Mouse (Mus musculus): ENCODE results near the gene Gm20708.

Gene Gm20708

DNA sequence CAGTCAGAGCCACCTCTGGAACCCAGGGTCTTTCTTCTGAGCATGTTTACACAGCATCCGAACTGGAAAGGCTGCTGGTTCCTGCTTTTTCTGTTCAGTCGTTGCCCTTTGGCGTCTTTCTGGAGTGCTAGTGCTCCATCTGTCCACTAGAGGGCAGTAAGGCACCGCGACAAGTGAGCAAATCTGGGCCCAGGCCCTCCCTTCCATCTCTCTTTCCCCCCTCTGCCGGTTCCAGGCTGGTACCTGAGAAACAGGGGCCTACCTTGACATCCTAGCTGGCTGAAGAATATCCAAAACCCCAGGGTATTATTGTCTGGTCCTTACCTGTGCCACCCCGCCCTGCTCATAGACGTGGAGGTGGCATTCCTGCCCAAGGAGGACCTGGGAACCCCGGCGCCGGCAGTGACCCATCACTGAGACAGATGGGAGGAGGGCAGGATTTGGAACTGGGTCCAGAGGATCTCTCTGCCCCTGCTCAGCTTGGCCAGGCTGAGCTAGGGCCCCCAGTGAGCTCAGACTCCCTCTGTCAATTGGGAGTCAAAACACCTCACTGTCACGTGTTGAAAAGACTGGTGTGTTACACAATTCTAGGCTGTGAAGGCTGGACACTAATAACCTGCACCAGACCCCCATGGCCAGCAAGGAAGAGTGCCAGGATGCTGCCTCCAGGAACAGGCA lies 61.4 kb downstream of the Gm20708 start:
- peak; percentile 86 for DNase-seq

DNA sequence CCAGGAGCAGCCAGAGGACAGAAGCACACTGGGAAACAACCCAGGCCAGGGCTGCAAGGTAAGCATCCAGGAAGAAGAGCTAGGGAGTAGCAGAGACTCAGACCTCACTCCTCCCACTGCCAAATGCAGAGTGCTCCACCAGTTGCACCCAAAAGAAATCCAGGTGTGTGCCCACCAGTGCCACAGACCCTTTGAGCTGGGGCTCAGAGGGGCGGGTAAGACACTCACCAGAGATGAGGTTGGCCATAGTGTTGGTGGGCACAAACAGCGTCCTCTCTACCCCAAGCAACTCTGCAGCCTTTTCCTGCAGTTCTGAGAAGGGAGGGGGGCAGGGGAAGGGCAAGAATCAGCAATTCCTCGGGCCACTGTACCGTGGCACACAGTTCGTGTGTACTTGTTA lies 61.9 kb downstream of the Gm20708 start:
- no peak for DNase-seq

DNA sequence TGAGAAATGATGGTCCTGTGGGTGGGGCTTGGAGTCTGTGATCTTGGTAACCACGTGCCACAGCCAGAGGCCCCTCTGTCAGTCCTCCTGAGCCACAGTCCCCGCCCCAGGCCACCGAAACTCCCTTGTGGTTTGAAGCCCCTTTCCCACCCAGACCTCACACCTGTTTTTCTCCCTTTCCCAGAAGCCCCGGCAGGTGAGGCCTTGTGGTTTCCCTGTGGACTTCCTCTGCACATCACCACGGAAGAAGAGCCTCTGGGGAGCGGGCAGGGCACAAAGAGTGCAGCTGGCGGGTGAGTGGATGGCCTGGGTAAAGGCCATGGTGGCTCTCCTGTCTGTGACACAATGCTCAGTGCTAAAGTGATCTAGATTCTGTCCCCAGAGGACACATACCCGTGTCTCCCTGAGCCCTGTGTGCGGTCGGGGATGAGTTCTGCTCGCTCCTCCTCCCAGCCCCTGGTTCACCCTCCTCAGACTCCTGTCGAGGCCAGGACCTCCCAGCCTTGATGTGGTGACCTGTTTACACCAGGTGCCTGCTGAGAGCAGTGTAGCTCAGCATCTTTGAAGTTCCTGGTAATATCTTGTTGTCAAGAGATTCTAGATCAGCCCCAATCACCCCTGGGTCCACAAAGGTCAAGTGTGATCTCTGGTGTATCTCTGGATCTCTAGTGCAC lies 62.6 kb downstream of the Gm20708 start:
- no peak for DNase-seq

DNA sequence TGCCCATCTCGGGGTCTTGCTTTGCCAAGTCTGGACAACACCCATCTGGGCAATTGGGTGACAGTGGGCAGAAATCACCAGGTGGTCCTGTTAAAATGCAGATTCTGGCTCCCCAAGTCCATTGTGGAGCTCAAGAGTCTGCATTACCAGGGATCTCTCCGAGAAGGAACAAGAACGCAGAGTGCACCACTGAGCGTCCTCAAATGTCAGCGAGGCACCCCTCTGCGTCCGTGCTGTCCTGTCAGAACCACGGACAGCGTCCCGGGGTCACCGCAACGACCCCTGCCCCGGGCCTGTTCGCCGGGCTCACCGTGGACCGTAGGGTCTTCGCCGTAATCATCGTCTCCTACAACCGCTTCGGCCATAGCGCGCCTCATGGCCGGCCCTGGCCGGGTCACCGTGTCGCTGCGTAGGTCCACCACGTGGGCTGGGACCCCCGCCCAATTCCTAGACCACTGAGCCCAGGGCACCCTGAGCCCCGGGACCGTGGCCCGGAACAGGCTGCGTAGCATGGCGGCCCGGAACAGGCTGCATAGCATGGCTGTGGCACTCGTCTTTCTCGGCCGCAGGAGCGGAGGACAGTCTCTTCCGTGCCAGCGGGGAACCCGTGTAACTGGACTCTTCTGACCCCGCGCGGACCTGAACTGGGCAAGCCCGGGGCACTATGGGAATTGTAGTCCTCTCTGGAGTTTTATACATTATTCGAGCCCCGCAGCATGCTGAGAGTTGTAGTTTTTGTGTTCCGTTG lies 63.6 kb downstream of the Gm20708 start, which contains the start of gene Tha1:
TSS of gene Tha1 (minus strand) at position 621 of the 748 bp plus-strand sequence.
- DNase-seq = peak; percentile 95

DNA sequence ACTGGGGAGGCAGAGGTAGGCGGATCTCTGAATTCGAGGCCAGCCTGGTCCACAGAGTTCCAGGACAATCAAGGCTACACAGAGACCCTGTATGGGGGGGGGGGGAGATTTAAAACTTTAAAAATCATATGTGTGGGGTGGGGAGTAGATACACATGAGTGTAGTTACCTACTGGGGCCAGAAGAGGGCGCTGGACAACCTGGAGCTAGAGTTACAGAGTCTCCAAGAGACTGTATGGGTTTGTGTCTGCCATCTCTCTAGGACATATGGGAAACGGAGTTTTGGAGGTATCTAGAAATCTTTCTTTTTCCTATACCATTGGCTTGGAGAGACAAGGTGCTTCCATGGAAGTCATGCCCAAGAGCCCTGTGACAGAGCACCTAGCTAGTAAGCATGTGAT lies 65.0 kb downstream of the Gm20708 start:
- no peak for DNase-seq

DNA sequence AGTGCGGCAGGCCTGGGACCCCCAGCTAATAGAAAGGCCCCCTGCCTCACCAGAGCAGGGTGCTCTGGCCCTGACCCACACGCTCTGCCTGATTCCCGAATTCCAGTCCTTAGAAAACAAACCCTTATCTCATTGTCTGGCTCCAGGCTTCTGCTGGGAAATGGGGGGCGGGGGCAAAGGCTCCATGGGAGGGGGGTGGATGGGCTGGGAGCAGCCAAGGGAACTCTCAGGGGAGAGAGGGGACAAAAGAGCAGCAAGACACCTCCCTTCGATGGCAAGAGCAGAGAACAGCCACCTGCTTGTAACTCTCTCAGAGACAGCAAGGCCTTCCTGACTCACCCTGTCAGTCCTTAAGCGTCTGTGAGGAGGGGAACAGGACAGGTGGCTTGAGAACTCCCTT lies 66.2 kb downstream of the Gm20708 start:
- no peak for DNase-seq

DNA sequence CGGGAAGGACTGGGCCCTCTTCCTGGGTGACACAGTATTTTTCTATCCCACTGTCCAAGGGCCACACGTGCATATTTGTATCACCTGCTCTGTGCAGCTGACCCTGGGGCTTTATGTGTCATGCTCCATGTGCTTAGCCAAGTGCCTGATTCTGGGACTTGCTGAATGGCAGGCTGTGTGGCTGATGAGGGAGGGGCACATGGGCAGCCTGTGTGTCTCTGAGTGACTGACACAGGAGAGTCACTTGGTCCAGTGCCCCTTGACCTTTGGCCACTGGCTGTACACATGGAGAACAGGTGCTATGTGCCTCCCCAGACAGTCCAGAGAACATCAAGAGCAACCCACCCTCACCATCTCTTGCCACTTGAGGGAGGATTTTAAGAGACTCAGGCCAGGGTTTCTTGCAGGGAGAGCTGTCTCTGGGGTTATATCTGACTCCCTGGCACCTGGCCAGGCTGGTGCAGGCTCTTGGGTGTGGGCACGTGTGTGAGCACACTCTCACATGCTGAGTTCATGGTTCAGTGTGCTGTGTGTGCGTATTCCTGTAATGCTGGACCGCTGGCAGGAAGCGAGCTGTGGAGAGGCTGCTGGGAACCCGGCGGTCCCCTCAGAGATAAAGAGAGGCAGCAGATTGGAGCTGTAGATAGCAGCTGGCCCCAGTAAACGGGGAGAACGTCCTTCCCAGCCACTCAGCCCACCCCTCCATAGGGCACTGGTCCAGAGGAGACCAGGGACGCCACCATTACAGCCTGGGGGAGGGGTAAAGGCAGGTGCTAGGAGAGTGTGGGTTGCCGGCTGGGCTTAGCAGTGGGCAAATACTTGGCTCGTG lies 68.7 kb downstream of the Gm20708 start:
- DNase-seq = no peak

DNA sequence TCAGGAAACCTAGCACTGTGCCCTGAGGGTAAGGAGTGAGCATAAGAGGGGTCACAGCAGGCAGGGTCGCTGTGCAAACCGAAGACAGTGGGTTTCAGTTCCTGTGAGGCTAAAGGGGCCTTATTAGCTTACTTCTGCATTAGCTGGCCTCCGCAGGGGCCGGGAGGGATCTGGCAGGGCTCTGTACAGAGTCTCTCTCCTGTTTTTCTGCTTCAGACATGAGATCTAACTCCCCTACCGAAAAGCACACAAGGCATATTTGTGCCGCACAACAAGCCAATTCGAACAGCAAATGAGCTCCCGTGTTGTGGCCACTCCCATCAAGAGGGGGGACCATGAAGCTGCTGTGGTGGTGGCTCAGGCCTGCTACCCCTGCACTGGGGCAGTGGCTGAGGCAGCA lies 69.4 kb downstream of the Gm20708 start:
- no peak for DNase-seq

DNA sequence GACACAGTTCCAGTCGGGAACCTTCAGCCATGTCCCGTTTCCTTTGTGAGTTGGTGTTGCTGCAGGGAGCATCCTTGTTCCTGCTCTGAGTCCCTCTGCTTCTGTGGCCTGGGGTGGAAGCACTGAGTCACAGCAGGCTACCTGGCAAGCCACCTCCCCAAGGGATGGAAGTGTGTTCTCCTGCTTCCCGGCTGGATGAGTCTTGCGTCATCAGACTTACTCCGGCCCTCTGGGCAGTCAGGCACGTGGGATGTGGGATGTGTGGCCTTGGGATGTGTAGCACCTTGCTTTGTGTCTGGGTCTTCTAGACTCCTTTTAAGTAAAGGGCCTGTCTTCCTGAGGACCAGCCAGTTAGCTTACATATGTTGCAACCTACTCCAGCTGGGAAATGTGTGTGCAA lies 70.2 kb downstream of the Gm20708 start:
- no peak for DNase-seq

DNA sequence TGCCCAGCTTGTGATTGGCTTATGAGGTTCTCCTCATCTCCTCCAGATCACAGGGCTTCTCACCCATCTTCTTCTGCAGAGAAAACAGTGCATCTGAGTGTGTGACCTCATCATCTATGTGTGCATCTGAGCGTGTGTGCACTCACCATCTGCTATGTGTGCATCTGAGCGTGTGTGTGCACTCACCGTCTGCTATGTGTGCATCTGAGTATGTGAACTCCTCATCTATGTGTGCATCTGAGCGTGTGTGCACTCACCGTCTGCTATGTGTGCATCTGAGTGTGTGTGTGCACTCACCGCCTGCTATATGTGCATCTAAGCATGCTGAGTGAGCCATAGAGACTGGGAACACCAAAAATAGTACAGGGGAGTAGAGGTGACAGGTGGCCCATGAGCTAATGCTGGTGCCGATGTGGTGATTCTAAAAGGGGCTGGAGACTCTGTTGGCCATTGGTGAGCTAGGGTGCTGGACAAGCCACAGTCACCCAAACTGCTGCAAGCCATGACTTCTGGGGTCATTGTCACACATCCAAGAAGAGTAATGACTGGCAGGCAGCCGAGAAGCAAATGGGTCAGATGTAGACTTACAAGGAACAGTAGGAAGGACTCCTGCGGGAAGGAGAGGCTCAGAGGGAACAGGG lies 71.0 kb downstream of the Gm20708 start:
- DNase-seq = no peak

DNA sequence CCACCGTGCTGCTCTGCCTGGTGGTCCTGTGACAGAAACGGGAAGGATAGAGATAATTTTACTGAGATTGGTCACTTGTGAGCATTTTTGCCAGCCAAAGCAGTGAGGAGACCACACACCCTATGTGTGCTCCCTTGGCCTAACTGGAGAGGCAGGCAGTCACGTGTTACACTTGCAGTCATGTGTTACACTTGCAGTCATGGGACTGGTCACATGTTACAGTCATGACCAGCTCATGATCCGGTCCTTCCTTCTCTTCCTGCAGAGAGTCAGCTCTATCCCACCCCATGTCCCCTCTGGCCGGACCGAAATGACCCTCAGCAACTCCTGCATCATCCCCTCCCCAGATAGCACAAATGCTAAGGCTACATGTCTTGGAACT lies 71.5 kb downstream of the Gm20708 start:
- DNase-seq = no peak

DNA sequence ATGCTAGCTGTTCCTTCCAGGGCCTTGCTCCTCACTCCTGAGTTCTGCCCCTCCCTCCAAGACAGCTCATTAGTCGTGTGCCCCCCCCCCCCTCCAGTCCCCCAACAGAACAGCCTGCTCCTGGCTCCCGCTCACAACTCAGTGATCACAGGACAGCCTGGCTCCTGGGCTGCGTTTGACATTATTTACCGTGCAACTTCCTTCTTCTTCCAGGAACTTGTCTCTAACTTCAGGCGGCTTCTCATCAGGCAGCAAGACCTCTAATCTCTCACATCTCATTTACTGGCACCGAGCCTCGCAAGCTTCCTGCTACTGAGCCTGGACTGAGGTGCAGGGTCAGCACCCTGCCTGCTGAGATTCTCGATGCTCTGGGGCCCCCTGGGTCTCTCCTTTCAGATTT lies 72.3 kb downstream of the Gm20708 start:
- DNase-seq = no peak

DNA sequence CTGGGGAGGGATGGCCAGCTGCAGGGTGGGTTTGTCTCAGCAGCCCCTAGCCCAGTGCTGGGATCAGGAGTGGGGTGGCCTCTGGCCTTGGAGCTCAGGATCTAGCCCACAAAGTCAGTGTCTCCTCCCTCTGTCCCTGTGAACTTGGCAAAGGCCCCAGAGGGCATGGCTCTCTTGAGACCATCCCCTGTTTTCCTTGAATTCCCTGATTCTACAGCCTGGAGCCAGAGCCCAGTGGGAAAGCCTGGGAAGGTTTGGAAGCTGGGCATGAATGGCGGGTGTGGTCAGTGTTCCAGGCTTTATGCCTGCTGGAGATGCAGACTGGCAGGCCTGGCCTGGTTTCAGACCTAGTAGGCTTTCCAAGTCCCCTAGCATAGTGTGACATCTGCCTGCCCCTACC lies 72.7 kb downstream of the Gm20708 start:
- no peak for DNase-seq

DNA sequence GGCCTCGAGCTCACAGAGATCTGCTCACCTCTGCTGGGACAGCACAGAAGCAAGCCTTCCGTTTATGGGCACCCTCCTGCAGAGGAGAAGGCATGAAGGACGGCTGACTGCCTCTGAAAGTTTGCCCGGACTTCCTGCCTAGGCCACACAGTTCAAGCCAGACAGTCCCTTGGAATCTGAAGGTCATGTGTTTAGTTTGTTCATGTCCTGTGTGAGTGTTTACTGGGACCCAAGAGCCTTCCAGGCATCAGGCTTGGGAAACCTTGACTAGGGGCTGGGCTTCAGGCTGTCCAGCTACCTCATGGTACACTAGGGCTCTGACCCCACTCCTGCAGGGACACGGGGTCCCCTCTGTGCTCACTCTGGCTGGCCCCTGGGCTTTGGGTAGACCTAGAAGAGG lies 76.5 kb downstream of the Gm20708 start:
- DNase-seq = no peak

DNA sequence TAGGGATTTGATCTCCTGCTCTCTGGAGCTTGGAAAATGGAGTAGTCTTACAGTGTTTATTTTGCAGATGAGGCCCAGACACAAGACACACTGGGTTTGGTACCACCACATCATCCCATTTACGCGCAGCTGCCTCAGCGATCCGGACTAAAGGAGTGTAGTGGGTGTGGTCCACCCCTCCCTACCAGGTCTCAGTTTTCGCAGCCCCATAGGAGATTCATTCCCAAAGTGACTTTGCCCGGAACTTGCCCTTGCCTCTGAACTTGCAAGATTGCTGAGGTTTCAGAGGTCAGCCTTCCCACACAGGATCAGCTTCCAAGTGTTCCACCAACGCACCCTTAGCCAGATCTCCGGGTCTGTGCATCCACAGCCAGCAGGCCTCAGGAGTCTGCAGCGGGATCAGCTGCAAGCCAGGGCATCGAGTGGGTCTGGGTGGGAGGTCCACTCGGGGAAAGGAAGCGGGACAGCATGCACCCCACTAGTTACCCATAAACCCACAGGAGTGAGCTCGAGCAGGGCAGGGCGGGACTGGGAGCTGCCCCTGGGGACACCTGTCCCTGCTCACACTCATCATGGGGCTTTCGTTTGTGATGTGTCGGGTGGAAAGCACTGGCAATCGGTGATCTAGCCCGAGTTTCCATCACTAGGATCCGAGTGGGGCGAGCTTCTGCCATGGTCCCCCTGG lies 78.8 kb downstream of the Gm20708 start:
- DNase-seq = no peak

DNA sequence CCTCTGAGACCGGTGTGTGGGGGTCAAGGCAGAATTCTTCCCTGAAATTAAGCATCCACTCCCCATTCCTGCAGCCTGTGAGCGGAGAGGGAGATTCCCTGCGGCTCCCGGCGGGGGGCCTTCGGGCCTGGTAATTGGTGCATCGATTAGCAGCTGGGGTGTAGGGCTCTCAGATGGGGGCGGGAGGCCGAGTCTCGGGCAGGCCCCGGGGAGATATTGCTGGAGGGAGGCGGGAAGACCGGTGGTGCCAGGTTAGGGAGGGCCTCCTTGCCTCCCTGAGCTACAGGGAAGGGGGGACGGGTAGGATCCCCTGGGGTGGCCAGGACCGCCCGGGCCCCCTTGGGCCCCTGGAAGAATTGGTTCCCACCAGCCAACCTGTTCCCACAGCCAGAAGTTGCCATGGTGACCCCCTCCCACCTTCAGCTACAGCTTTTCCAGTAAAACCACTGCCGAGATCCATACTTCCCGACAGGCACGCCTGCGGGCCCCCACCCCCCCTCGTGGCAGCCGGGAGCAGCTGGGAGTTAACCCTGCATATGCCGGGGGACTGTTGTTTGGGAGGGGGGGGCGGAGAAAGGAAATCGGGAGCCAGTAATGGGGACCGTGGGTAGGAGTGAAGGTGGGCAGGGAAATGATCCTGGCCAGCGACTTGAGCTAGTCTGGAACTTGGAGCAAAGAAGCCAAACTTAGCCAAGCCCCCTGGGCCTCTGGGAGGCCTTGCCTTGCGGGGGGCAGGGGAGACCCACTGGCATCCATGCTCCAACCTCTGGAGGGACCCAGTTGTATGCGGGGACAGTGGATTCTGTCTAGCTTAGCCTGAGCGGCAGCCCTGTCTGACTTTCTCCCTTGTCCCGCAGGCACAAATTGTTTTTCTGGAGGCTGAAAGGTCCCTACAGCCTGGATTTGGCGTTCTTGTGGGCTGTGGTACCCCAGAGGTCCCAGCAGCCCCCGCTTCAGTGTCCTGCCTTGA lies 79.7 kb downstream of the Gm20708 start:
- peak; percentile 67 for DNase-seq
